Mouse (Mus musculus): ENCODE data around the gene Iqgap2. TPM values are rescaled to one million over a fixed set of nuclear protein-coding genes. Genes with fewer than 3 reads are reported as not detected.

Iqgap2 gene
- polyA plus RNA-seq, 1 experiment = 0.06 TPM

DNA sequence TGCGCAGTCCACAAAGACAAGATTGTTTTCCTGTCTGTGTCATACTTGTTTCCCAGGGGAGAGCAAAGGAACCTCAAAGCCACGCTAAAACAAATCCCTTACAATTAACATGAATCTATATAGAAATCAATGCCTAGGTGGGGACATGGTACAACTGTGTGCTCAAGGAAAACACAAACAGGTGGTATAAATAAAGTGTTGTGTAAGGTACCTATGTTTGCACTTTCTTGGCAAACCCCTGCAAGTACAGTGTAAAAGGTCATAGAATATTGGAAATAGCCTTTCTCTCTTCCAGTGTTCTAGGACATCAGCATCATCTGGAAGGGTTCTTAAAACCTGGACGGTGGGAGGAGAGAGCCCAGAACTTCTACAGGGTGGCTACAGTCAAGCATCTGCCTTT is 7.3 kb downstream of the Iqgap2 start:
- TF ChIP-seq FOSL1 (IDR thresholded peaks at IDR 0.05; ENCODE audit: insufficient read depth, low read length, poor library complexity, severe bottlenecking) (no peak), CEBPB (IDR thresholded peaks at IDR 0.05; ENCODE audit: low read depth) (no peak), MYOD1 (IDR thresholded peaks at IDR 0.05; ENCODE audit: control insufficient read depth, insufficient read length, low read depth) (no peak), CTCF (IDR thresholded peaks at IDR 0.05; ENCODE audit: control insufficient read depth, insufficient read depth, insufficient read length) (no peak), USF1 (IDR thresholded peaks at IDR 0.05; ENCODE audit: low read depth) (no peak), MAX (IDR thresholded peaks at IDR 0.05) (no peak), MYOG (IDR thresholded peaks at IDR 0.05; ENCODE audit: control insufficient read depth, extremely low read depth, insufficient read length) (no peak)
- H3K36me3 ChIP-seq (ENCODE audit: control insufficient read depth, insufficient read depth) = no peaks in the 10 kb centered on the region
- H3K79me3 ChIP-seq (ENCODE audit: low read depth) = no peaks in the 10 kb centered on the region
- no peaks in the 10 kb centered on the region for H3K79me2 ChIP-seq (ENCODE audit: control insufficient read depth, insufficient read depth)
- peaks cover 20% of the 10 kb centered on the region for H3K27me3 ChIP-seq (ENCODE audit: control insufficient read depth, insufficient read depth, insufficient read length)
- no peak overlapping the region for H3K4me3 ChIP-seq (ENCODE audit: insufficient read depth, poor library complexity, severe bottlenecking)
- no peak overlapping the region for H3ac ChIP-seq (ENCODE audit: control insufficient read depth, insufficient read length, low read depth)

GRCm38 (mm10) chr13:95882001-95882400 is 9.7 kb downstream of the Iqgap2 start:
- H3K36me3 ChIP-seq (ENCODE audit: control insufficient read depth, insufficient read depth) = no peaks in the 10 kb centered on the region
- H3ac ChIP-seq (ENCODE audit: control insufficient read depth, insufficient read length, low read depth) = no peak overlapping the region
- no peak for TF ChIP-seq USF1 (IDR thresholded peaks at IDR 0.05; ENCODE audit: low read depth)
- peaks cover 25% of the 10 kb centered on the region for H3K27me3 ChIP-seq (ENCODE audit: control insufficient read depth, insufficient read depth, insufficient read length)
- no peaks in the 10 kb centered on the region for H3K79me3 ChIP-seq (ENCODE audit: low read depth)
- H3K4me3 ChIP-seq (ENCODE audit: insufficient read depth, poor library complexity, severe bottlenecking) = no peak overlapping the region
- H3K79me2 ChIP-seq (ENCODE audit: control insufficient read depth, insufficient read depth) = no peaks in the 10 kb centered on the region

DNA sequence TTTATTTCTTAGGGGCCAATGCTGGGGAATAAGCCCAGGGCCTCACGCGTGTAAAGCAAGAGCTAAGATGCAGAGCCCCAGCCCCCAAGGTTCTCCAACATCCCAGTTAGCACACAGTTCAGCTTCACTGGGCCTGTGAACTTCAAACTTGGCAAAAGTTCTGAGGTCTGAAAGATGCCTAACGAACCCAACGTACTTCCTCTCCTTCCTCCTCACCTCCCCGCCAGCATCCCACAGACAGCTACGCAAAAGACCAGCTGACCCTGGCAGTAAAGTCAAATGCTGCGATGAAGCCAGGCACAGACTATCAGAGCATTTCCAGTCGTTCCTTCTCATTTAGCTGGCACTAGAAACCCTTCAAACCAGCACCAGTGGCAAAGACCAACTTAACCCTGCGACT is 10.3 kb downstream of the Iqgap2 start:
- TF ChIP-seq MYOD1 (IDR thresholded peaks at IDR 0.05; ENCODE audit: control insufficient read depth, insufficient read length, low read depth) (no peak), MYOG (IDR thresholded peaks at IDR 0.05; ENCODE audit: control insufficient read depth, extremely low read depth, insufficient read length) (no peak), USF1 (IDR thresholded peaks at IDR 0.05; ENCODE audit: low read depth) (no peak), CEBPB (IDR thresholded peaks at IDR 0.05; ENCODE audit: low read depth) (no peak), CTCF (IDR thresholded peaks at IDR 0.05; ENCODE audit: control insufficient read depth, insufficient read depth, insufficient read length) (no peak), FOSL1 (IDR thresholded peaks at IDR 0.05; ENCODE audit: insufficient read depth, low read length, poor library complexity, severe bottlenecking) (no peak), MAX (IDR thresholded peaks at IDR 0.05) (no peak)
- no peaks in the 10 kb centered on the region for H3K79me2 ChIP-seq (ENCODE audit: control insufficient read depth, insufficient read depth)
- H3K27me3 ChIP-seq (ENCODE audit: control insufficient read depth, insufficient read depth, insufficient read length) = peaks cover 20% of the 10 kb centered on the region
- H3K4me3 ChIP-seq (ENCODE audit: insufficient read depth, poor library complexity, severe bottlenecking) = no peak overlapping the region
- H3K79me3 ChIP-seq (ENCODE audit: low read depth) = no peaks in the 10 kb centered on the region
- H3K36me3 ChIP-seq (ENCODE audit: control insufficient read depth, insufficient read depth) = no peaks in the 10 kb centered on the region
- no peak overlapping the region for H3ac ChIP-seq (ENCODE audit: control insufficient read depth, insufficient read length, low read depth)

GRCm38 (mm10) chr13:95880633-95881032 is 11.1 kb downstream of the Iqgap2 start:
- H3K79me2 ChIP-seq (ENCODE audit: control insufficient read depth, insufficient read depth) = no peaks in the 10 kb centered on the region
- TF ChIP-seq FOSL1 (IDR thresholded peaks at IDR 0.05; ENCODE audit: insufficient read depth, low read length, poor library complexity, severe bottlenecking) (no peak), CTCF (IDR thresholded peaks at IDR 0.05; ENCODE audit: control insufficient read depth, insufficient read depth, insufficient read length) (no peak), MYOG (IDR thresholded peaks at IDR 0.05; ENCODE audit: control insufficient read depth, extremely low read depth, insufficient read length) (no peak), MYOD1 (IDR thresholded peaks at IDR 0.05; ENCODE audit: control insufficient read depth, insufficient read length, low read depth) (no peak), USF1 (IDR thresholded peaks at IDR 0.05; ENCODE audit: low read depth) (no peak), MAX (IDR thresholded peaks at IDR 0.05) (no peak), CEBPB (IDR thresholded peaks at IDR 0.05; ENCODE audit: low read depth) (no peak)
- no peak overlapping the region for H3K4me3 ChIP-seq (ENCODE audit: insufficient read depth, poor library complexity, severe bottlenecking)
- no peaks in the 10 kb centered on the region for H3K36me3 ChIP-seq (ENCODE audit: control insufficient read depth, insufficient read depth)
- no peak overlapping the region for H3ac ChIP-seq (ENCODE audit: control insufficient read depth, insufficient read length, low read depth)
- no peaks in the 10 kb centered on the region for H3K79me3 ChIP-seq (ENCODE audit: low read depth)
- peaks cover 14% of the 10 kb centered on the region for H3K27me3 ChIP-seq (ENCODE audit: control insufficient read depth, insufficient read depth, insufficient read length)

DNA sequence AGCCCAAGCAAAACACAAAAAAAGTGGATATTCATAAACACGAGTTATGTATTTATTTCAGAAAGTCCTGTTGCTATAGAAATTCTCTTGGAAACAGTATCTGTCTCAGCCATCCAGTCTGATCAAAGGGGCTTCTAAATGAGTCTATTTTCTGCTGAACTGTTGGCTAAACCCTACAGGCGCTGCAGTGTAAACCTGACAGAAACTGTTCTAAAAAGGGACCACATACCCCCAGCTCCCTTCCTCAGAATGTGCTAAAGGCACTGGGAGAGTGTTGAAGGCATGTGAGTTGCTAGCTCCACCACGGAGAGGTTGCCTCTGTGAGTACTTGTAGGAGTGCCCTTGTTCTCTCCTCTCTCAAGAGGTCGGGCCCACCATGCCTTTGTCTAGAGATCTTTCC is 19.7 kb downstream of the Iqgap2 start:
- H3K4me3 ChIP-seq (ENCODE audit: insufficient read depth, poor library complexity, severe bottlenecking) = no peak overlapping the region
- no peak overlapping the region for H3ac ChIP-seq (ENCODE audit: control insufficient read depth, insufficient read length, low read depth)
- no peaks in the 10 kb centered on the region for H3K79me3 ChIP-seq (ENCODE audit: low read depth)
- peaks cover 25% of the 10 kb centered on the region for H3K27me3 ChIP-seq (ENCODE audit: control insufficient read depth, insufficient read depth, insufficient read length)
- TF ChIP-seq CEBPB (IDR thresholded peaks at IDR 0.05; ENCODE audit: low read depth) (no peak), CTCF (IDR thresholded peaks at IDR 0.05; ENCODE audit: control insufficient read depth, insufficient read depth, insufficient read length) (no peak), USF1 (IDR thresholded peaks at IDR 0.05; ENCODE audit: low read depth) (no peak), MYOD1 (IDR thresholded peaks at IDR 0.05; ENCODE audit: control insufficient read depth, insufficient read length, low read depth) (no peak)
- no peaks in the 10 kb centered on the region for H3K36me3 ChIP-seq (ENCODE audit: control insufficient read depth, insufficient read depth)
- H3K79me2 ChIP-seq (ENCODE audit: control insufficient read depth, insufficient read depth) = no peaks in the 10 kb centered on the region

DNA sequence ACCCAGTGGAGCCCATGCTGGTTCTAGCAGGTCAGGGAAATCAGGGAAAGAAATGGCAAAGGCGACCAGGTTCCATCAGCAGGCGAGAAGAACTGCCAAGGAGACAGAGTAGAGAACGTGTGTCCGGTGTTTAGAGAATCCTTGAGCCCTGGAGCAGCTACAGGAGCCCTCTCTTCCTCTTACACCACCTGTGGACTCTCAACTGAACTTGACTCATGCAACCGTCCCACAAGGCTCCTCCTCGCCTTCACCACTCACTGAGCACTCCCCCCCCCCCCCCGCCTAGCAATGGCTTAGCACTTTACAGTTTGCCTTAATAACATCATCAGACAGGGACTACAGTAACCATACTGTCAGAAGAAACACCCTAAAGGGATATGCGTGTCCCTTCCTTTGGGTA is 21.1 kb downstream of the Iqgap2 start:
- H3K79me3 ChIP-seq (ENCODE audit: low read depth) = no peaks in the 10 kb centered on the region
- H3ac ChIP-seq (ENCODE audit: control insufficient read depth, insufficient read length, low read depth) = no peak overlapping the region
- H3K36me3 ChIP-seq (ENCODE audit: control insufficient read depth, insufficient read depth) = no peaks in the 10 kb centered on the region
- no peaks in the 10 kb centered on the region for H3K79me2 ChIP-seq (ENCODE audit: control insufficient read depth, insufficient read depth)
- H3K4me3 ChIP-seq (ENCODE audit: insufficient read depth, poor library complexity, severe bottlenecking) = no peak overlapping the region
- H3K27me3 ChIP-seq (ENCODE audit: control insufficient read depth, insufficient read depth, insufficient read length) = peaks cover 25% of the 10 kb centered on the region
- TF ChIP-seq FOSL1 (IDR thresholded peaks at IDR 0.05; ENCODE audit: insufficient read depth, low read length, poor library complexity, severe bottlenecking) (no peak), MYOG (IDR thresholded peaks at IDR 0.05; ENCODE audit: control insufficient read depth, extremely low read depth, insufficient read length) (no peak), CEBPB (IDR thresholded peaks at IDR 0.05; ENCODE audit: low read depth) (no peak), MAX (IDR thresholded peaks at IDR 0.05) (no peak), CTCF (IDR thresholded peaks at IDR 0.05; ENCODE audit: control insufficient read depth, insufficient read depth, insufficient read length) (no peak), MYOD1 (IDR thresholded peaks at IDR 0.05; ENCODE audit: control insufficient read depth, insufficient read length, low read depth) (no peak), USF1 (IDR thresholded peaks at IDR 0.05; ENCODE audit: low read depth) (no peak)

All from C2C12 (cell line).